Mouse (Mus musculus): ENCODE measurements around the gene Zfp648.

Gene Zfp648

DNA sequence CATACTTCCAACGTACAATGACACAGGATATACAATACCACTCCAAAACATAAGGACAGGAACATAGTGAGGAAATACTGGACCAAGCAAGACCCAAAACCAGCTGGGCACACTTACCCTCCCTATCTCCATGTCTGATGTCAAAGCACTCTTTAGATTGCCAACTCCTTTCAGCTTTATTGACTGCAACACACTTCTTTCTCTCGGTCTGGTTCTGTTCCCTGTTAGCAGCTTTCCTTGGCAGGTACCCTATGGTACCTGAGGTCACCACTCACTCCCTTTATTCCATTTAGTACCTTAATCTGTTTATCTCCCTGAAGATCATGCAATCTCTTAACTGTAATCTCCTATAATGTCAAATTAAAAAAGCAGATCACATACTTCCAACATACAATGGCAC lies 19.0 kb downstream of the Zfp648 start:
- no peak for DNase-seq (ENCODE audit: low spot score in 2 of 2)

GRCm38 (mm10) chr1:154220566-154220965 lies 19.6 kb downstream of the Zfp648 start:
- DNase-seq (ENCODE audit: low spot score in 2 of 2), result no peak

DNA sequence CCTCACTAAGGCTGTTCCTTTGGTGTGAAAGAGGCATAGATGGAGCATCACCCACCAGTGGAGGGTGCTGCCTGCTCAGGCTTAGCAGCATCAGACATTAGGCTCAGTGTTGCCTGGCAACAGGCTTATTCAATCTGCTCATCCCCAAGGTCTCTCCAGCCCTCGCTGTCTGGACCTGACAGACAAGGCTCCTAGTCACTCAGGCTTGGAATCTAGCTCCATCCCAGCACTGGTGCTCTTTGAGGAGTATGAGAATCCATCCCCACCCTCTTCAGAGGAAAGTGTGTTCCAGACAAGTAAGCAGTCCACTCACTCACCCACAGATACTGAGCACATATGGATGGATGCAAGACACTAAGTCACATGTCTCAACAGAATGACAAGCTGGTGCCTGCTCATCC lies 22.8 kb downstream of the Zfp648 start:
- no peak for DNase-seq (ENCODE audit: low spot score in 2 of 2)

GRCm38 (mm10) chr1:154232594-154232993 lies 31.6 kb downstream of the Zfp648 start:
- DNase-seq (ENCODE audit: low spot score in 2 of 2), result no peak

- DNase-seq (ENCODE audit: low spot score in 2 of 2), result no peak
Observed at GRCm38 (mm10) chr1:154233033-154233432, 32.0 kb downstream of the Zfp648 start.

GRCm38 (mm10) chr1:154234814-154235213 lies 33.8 kb downstream of the Zfp648 start:
- no peak for DNase-seq (ENCODE audit: low spot score in 2 of 2)

GRCm38 (mm10) chr1:154238876-154239275 lies 37.9 kb downstream of the Zfp648 start:
- DNase-seq (ENCODE audit: low spot score in 2 of 2), result no peak

GRCm38 (mm10) chr1:154251186-154251585 lies 50.2 kb downstream of the Zfp648 start:
- no peak for DNase-seq (ENCODE audit: low spot score in 2 of 2)

- DNase-seq (ENCODE audit: low spot score in 2 of 2), result no peak
Observed at GRCm38 (mm10) chr1:154252739-154253138, 51.8 kb downstream of the Zfp648 start.

Data from thymus, postnatal 10 days (tissue).